Mouse (Mus musculus): ENCODE measurements around the gene H2-M10.5.
"Not testable (repeated sequence)": the region's sequence is repeated elsewhere in the genome, so short reads cannot be mapped to it uniquely, and the experiment has no call there.

DNA sequence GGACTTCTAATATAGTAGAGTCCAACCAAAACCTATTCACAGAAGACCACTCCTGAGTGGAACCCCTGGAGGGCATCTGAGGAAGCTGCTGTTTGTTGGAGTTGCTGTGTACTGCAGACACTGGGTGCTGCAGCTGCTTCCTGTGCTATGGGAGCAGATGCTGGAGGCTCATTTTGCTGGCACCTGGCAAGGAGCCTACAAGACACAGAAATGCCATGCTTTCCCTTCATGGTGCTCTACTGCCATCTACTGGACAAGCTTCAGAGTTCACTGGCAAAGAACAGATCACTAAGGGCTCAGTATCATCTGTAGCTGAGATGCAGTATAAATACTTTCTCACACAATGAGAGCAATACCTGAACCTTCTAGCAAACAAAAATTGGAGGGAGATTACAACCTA is 16.1 kb downstream of the H2-M10.5 start:
- TF ChIP-seq GATA1, TAL1 (IDR thresholded peaks at IDR 0.05; ENCODE audit: low read length): not testable (repeated sequence)
